Mouse (Mus musculus): ENCODE results near the gene Slc6a20b.

Gene Slc6a20b

DNA sequence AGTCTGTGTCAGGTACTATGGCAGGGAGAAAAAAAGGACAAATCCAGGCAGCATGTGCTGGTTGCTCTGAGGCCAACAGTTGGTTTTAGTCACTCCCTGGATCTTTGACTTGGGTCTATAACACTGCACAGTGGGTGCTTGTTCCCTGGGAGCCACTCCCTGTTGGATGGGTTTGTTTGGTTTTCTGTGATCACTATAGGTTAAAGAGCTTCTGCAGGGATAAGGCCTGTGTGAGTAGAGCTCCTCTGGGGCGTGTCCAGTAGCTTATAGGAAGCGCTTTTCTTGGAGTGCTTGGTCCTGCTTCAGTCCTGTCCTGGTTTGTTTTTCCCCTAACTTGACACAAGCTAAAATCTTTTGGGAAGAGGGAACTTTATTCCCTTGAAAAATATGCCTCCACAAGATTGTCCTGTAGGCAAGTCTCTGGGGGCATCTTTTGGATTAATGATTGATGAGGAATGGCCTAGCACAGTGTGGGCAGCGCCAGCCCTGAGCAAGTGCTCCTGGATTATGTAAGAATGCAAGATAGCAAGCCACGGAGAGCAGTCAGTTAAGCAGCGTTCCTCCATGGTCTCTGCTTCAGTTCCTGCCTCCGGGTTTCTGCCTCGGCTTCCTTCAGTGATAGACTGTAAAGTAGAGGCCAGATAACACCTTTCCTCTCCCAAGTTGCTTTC is 43.0 kb downstream of the Slc6a20b start:
- DNase-seq (ENCODE audit: low spot score): no peak

DNA sequence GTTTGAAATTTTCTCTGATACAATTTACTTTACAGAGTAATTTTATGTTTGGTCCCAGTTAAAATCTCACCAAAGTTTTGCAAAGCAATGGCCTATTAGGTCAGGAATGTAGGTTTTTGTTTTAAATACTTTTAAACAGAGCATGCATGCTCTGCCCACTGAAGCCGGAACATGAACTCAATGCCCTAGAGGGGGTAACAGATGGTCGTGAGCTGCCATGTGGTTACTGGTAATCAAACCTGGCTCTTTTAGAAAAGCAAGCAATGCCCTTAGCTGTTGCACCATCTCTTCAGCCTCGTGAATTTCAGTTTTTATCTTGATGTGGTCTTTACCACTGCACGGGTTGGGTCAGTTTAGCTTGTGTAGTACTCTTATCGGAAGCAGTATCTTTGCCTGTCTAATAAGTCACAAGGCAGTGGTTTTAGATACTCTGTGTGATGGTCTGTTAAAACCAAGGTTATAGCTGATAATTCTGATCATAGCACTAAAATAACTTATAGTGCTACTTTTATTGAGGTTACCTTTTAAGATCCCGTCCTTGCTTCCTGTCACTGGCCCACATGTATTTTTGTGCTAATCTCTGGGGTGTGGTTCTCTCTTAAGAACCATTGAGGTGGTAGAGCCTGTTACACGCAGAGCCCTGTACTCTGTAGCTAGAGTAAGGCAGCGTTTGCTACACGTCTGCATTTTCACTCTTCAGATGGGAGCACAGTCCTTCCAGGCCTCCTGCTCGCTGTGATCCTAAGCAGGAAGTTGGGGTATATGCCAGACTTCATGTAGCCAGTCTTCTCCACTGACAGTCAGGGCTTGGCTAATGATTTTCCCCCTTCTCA is 54.8 kb downstream of the Slc6a20b start:
- DNase-seq (ENCODE audit: low spot score): no peak

DNA sequence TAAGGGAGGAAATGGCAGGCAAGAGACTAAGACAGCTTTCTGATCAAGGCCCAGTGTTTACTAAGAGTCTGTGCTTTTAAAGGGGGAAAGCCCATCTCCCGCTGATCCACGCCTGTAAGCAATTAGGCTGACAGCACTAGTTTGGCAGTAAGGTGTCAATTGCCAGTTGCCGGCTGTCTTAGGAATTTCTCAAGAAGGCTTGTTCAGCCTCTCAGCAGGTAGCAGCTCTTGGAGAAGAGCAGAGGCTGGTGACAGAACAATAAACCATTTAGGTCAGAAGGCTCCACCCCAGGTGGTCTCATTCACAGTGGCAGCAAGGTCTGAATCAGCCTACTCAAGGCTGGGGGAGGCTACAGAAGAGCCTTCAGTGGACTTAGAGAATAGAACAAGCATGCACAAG is 77.8 kb downstream of the Slc6a20b start:
- no peak for DNase-seq (ENCODE audit: low spot score)

Measured in layer of hippocampus, adult 9-10 months (tissue).